ENCODE assay signal across 34 mouse cellular contexts in the genomic region with DNA sequence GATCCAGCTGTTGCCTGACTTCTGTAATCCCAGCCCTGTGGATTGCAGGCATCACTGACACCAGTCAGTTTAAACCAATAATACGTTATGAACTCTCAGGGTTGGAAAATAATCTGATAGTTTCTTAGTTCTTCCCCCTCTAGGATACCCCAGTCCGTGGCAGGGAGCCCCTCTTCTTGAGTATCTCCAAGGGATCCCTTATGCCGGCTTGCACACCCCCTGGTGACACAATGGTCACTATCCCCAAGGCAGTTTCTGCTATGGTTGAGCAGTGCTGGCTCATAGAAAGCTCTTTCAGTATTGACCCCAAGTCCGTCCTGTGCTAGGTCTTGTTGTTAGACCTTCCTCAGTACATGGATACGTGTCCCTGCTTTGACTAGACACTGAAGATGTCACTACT.
"Had no signal": no experiment of that assay in that cellular context is flagged by ENCODE, and none has a peak within 500 bp of the region (broad histone marks: within the 10 kb centered on the region; RNA-seq: fewer than 3 reads in every experiment).

No protein-coding gene starts in this region.

- DNase-seq: heart, postnatal 10 days; heart, postnatal 14 days; heart, postnatal 36 days; heart, postnatal 4 days; kidney, adult 11 months; kidney, adult 18-20 months; kidney, adult 2 months; kidney, adult 8-10 months; kidney, adult 9 months; kidney, postnatal 10 days; kidney, postnatal 14 days; kidney, postnatal 36 days; kidney, postnatal 4 days; layer of hippocampus, adult 9-11 months; layer of hippocampus, postnatal 36 days had no signal

- H3K27ac ChIP-seq: heart, embryonic 10.5 days; heart, embryonic 13.5 days; heart, embryonic 15.5 days; hindbrain, embryonic 10.5 days; hindbrain, embryonic 12.5 days; hindbrain, embryonic 13.5 days; hindbrain, embryonic 14.5 days; hindbrain, embryonic 15.5 days; hindbrain, postnatal 0 days; intestine, embryonic 15.5 days; kidney, embryonic 15.5 days; kidney, postnatal 0 days; left cerebral cortex, adult 2 months had no signal

- H3K9ac ChIP-seq: heart, embryonic 12.5 days; heart, embryonic 13.5 days; heart, embryonic 15.5 days; hindbrain, embryonic 12.5 days; hindbrain, embryonic 13.5 days; hindbrain, embryonic 14.5 days; hindbrain, embryonic 15.5 days; intestine, embryonic 15.5 days; kidney, embryonic 15.5 days had no signal

- H3K4me2 ChIP-seq: heart, embryonic 11.5 days; heart, embryonic 12.5 days; heart, embryonic 13.5 days; heart, embryonic 15.5 days; hindbrain, embryonic 12.5 days; hindbrain, embryonic 13.5 days; hindbrain, embryonic 14.5 days; hindbrain, embryonic 15.5 days; intestine, embryonic 15.5 days; kidney, embryonic 15.5 days had no signal

- H3K9me3 ChIP-seq: heart, embryonic 10.5 days; heart, embryonic 12.5 days; heart, embryonic 13.5 days; heart, embryonic 15.5 days; hindbrain, embryonic 10.5 days; hindbrain, embryonic 12.5 days; hindbrain, embryonic 13.5 days; hindbrain, embryonic 15.5 days; intestine, embryonic 15.5 days; kidney, embryonic 15.5 days had no signal

- H3K4me1 ChIP-seq: kidney, embryonic 15.5 days had no signal

- H3K27me3 ChIP-seq: heart, embryonic 12.5 days; heart, embryonic 15.5 days; hindbrain, embryonic 12.5 days; hindbrain, embryonic 13.5 days; hindbrain, embryonic 15.5 days; intestine, embryonic 15.5 days; kidney, embryonic 15.5 days had no signal

- ATAC-seq: hindbrain, embryonic 16.5 days; hindbrain, postnatal 0 days; inflammation-experienced regulatory T-cells, adult 6 months; intestine, embryonic 15.5 days; intestine, embryonic 16.5 days; intestine, postnatal 0 days had no signal

- H3K36me3 ChIP-seq: intestine, embryonic 15.5 days had no signal

- H3K4me3 ChIP-seq: heart, embryonic 10.5 days; heart, embryonic 12.5 days; heart, embryonic 13.5 days; heart, embryonic 15.5 days; hindbrain, embryonic 10.5 days; hindbrain, embryonic 12.5 days; hindbrain, embryonic 13.5 days; hindbrain, embryonic 15.5 days; intestine, embryonic 15.5 days; kidney, embryonic 15.5 days; left cerebral cortex, adult 2 months had no signal
